Mouse (Mus musculus): ENCODE measurements at regions not wholly inside any gene's neighbourhood (a gene's known extent, or its start where the extent isn't known, plus 50 kb on each side); places are given as distances from the start of the nearest gene placed in this dataset.

GRCm38 (mm10) chr4:23567827-23568226 lies 928.4 kb upstream of the Mms22l start:
- 56% methylated on average over 1 of the region's 1 CpGs for WGBS
- Histone ChIP-seq H3K27ac (no peak overlapping the region), H3K27me3 (no peaks in the 10 kb centered on the region), H3K4me3 (no peak overlapping the region), H3K9ac (no peak overlapping the region), H3K4me1 (no peaks in the 10 kb centered on the region), H3K4me2 (no peak overlapping the region), H3K9me3 (no peaks in the 10 kb centered on the region), H3K36me3 (no peaks in the 10 kb centered on the region)
- no peak for ATAC-seq (ENCODE audit: insufficient number of reproducible peaks, low FRiP score, low TSS enrichment, low read depth)

- no peak overlapping the region for H3K4me3 ChIP-seq
- no peak for ATAC-seq (ENCODE audit: insufficient number of reproducible peaks, low FRiP score, low TSS enrichment, low read depth)
- no peak overlapping the region for H3K9ac ChIP-seq
- no peaks in the 10 kb centered on the region for H3K36me3 ChIP-seq
- no peaks in the 10 kb centered on the region for H3K9me3 ChIP-seq
- no peak overlapping the region for H3K27ac ChIP-seq
- H3K4me1 ChIP-seq: no peaks in the 10 kb centered on the region
- H3K27me3 ChIP-seq: no peaks in the 10 kb centered on the region
- no peak overlapping the region for H3K4me2 ChIP-seq
Observed at GRCm38 (mm10) chr4:23573013-23573412, 923.2 kb upstream of the Mms22l start.

- Histone ChIP-seq H3K27ac (no peak overlapping the region), H3K9ac (no peak overlapping the region), H3K36me3 (no peaks in the 10 kb centered on the region), H3K9me3 (no peaks in the 10 kb centered on the region), H3K27me3 (no peaks in the 10 kb centered on the region), H3K4me3 (no peak overlapping the region), H3K4me2 (no peak overlapping the region), H3K4me1 (no peaks in the 10 kb centered on the region)
- ATAC-seq (ENCODE audit: insufficient number of reproducible peaks, low FRiP score, low TSS enrichment, low read depth): no peak
- 41% methylated on average over 2 of the region's 2 CpGs for WGBS
Observed at GRCm38 (mm10) chr4:23587412-23587811, 908.8 kb upstream of the Mms22l start.

- ATAC-seq (ENCODE audit: insufficient number of reproducible peaks, low FRiP score, low TSS enrichment, low read depth): no peak
- Histone ChIP-seq H3K4me3 (no peak overlapping the region), H3K4me1 (no peaks in the 10 kb centered on the region), H3K36me3 (no peaks in the 10 kb centered on the region), H3K9me3 (no peaks in the 10 kb centered on the region), H3K4me2 (no peak overlapping the region), H3K27ac (no peak overlapping the region), H3K27me3 (no peaks in the 10 kb centered on the region), H3K9ac (no peak overlapping the region)
- 62% methylated on average over 3 of the region's 3 CpGs for WGBS
Observed at GRCm38 (mm10) chr4:23590883-23591282, 905.4 kb upstream of the Mms22l start.

GRCm38 (mm10) chr4:23591593-23591992 lies 904.7 kb upstream of the Mms22l start:
- H3K27ac ChIP-seq: no peak overlapping the region
- no peak overlapping the region for H3K4me2 ChIP-seq
- H3K36me3 ChIP-seq: no peaks in the 10 kb centered on the region
- 81% methylated on average over 2 of the region's 2 CpGs for WGBS
- H3K9ac ChIP-seq: no peak overlapping the region
- no peaks in the 10 kb centered on the region for H3K9me3 ChIP-seq
- no peak overlapping the region for H3K4me3 ChIP-seq
- no peaks in the 10 kb centered on the region for H3K27me3 ChIP-seq
- ATAC-seq (ENCODE audit: insufficient number of reproducible peaks, low FRiP score, low TSS enrichment, low read depth): no peak
- H3K4me1 ChIP-seq: no peaks in the 10 kb centered on the region

- H3K4me2 ChIP-seq: no peak overlapping the region
- H3K27me3 ChIP-seq: peaks cover 3% of the 10 kb centered on the region; the same call in 1 of the 2 replicates
- ATAC-seq (ENCODE audit: insufficient number of reproducible peaks, low FRiP score, low TSS enrichment, low read depth): no peak
- no peaks in the 10 kb centered on the region for H3K36me3 ChIP-seq
- no peak overlapping the region for H3K4me3 ChIP-seq
- peaks cover 3% of the 10 kb centered on the region; the same call in 1 of the 2 replicates for H3K4me1 ChIP-seq
- no peaks in the 10 kb centered on the region for H3K9me3 ChIP-seq
- no peak overlapping the region for H3K9ac ChIP-seq
- WGBS: 88% methylated on average over 2 of the region's 2 CpGs
- no peak overlapping the region for H3K27ac ChIP-seq
Observed at GRCm38 (mm10) chr4:23600070-23600469, 896.2 kb upstream of the Mms22l start.

GRCm38 (mm10) chr4:23601426-23602293 lies 894.6 kb upstream of the Mms22l start:
- Histone ChIP-seq H3K9me3 (no peaks in the 10 kb centered on the region), H3K27me3 (peaks cover 3% of the 10 kb centered on the region; the same call in 1 of the 2 replicates), H3K4me2 (no peak overlapping the region), H3K36me3 (no peaks in the 10 kb centered on the region), H3K4me3 (no peak overlapping the region), H3K9ac (no peak overlapping the region), H3K4me1 (peaks cover 3% of the 10 kb centered on the region; the same call in 1 of the 2 replicates), H3K27ac (no peak overlapping the region)
- ATAC-seq (ENCODE audit: insufficient number of reproducible peaks, low FRiP score, low TSS enrichment, low read depth): no peak
- 33% methylated on average over 13 of the region's 13 CpGs for WGBS

GRCm38 (mm10) chr4:23602294-23602932 lies 893.8 kb upstream of the Mms22l start:
- ATAC-seq (ENCODE audit: insufficient number of reproducible peaks, low FRiP score, low TSS enrichment, low read depth): no peak
- Histone ChIP-seq H3K4me2 (no peak overlapping the region), H3K9ac (no peak overlapping the region), H3K36me3 (no peaks in the 10 kb centered on the region), H3K9me3 (no peaks in the 10 kb centered on the region), H3K4me3 (no peak overlapping the region), H3K27me3 (peaks cover 3% of the 10 kb centered on the region; the same call in 1 of the 2 replicates), H3K4me1 (peaks cover 3% of the 10 kb centered on the region; the same call in 1 of the 2 replicates), H3K27ac (no peak overlapping the region)
- WGBS: 76% methylated on average over 9 of the region's 9 CpGs

GRCm38 (mm10) chr4:23607348-23607747 lies 888.9 kb upstream of the Mms22l start:
- H3K4me3 ChIP-seq: no peak overlapping the region
- no peaks in the 10 kb centered on the region for H3K4me1 ChIP-seq
- no peak for ATAC-seq (ENCODE audit: insufficient number of reproducible peaks, low FRiP score, low TSS enrichment, low read depth)
- H3K9ac ChIP-seq: no peak overlapping the region
- no peaks in the 10 kb centered on the region for H3K36me3 ChIP-seq
- peaks cover 2% of the 10 kb centered on the region; the same call in 1 of the 2 replicates for H3K27me3 ChIP-seq
- no peak overlapping the region for H3K4me2 ChIP-seq
- no peak overlapping the region for H3K27ac ChIP-seq
- WGBS: 80% methylated on average over 3 of the region's 3 CpGs
- no peaks in the 10 kb centered on the region for H3K9me3 ChIP-seq

- Histone ChIP-seq H3K4me3 (no peak overlapping the region), H3K9ac (no peak overlapping the region), H3K9me3 (no peaks in the 10 kb centered on the region), H3K4me2 (no peak overlapping the region), H3K36me3 (no peaks in the 10 kb centered on the region), H3K27me3 (no peaks in the 10 kb centered on the region), H3K4me1 (no peaks in the 10 kb centered on the region), H3K27ac (no peak overlapping the region)
- ATAC-seq (ENCODE audit: insufficient number of reproducible peaks, low FRiP score, low TSS enrichment, low read depth): no peak
Observed at GRCm38 (mm10) chr4:23621208-23621607, 875.0 kb upstream of the Mms22l start.

- no peak overlapping the region for H3K4me2 ChIP-seq
- ATAC-seq (ENCODE audit: insufficient number of reproducible peaks, low FRiP score, low TSS enrichment, low read depth): no peak
- H3K9me3 ChIP-seq: no peaks in the 10 kb centered on the region
- no peaks in the 10 kb centered on the region for H3K36me3 ChIP-seq
- no peaks in the 10 kb centered on the region for H3K4me1 ChIP-seq
- no peak overlapping the region for H3K27ac ChIP-seq
- no peaks in the 10 kb centered on the region for H3K27me3 ChIP-seq
- no peak overlapping the region for H3K4me3 ChIP-seq
- H3K9ac ChIP-seq: no peak overlapping the region
Observed at GRCm38 (mm10) chr4:23622231-23622630, 874.0 kb upstream of the Mms22l start.

- H3K9me3 ChIP-seq: no peaks in the 10 kb centered on the region
- H3K4me2 ChIP-seq: no peak overlapping the region
- no peak overlapping the region for H3K4me3 ChIP-seq
- H3K27me3 ChIP-seq: no peaks in the 10 kb centered on the region
- H3K27ac ChIP-seq: no peak overlapping the region
- no peak overlapping the region for H3K9ac ChIP-seq
- H3K4me1 ChIP-seq: no peaks in the 10 kb centered on the region
- no peak for ATAC-seq (ENCODE audit: insufficient number of reproducible peaks, low FRiP score, low TSS enrichment, low read depth)
- no peaks in the 10 kb centered on the region for H3K36me3 ChIP-seq
- 59% methylated on average over 9 of the region's 9 CpGs for WGBS
Observed at GRCm38 (mm10) chr4:23636231-23636928, 859.9 kb upstream of the Mms22l start.
